In the genomic region with DNA sequence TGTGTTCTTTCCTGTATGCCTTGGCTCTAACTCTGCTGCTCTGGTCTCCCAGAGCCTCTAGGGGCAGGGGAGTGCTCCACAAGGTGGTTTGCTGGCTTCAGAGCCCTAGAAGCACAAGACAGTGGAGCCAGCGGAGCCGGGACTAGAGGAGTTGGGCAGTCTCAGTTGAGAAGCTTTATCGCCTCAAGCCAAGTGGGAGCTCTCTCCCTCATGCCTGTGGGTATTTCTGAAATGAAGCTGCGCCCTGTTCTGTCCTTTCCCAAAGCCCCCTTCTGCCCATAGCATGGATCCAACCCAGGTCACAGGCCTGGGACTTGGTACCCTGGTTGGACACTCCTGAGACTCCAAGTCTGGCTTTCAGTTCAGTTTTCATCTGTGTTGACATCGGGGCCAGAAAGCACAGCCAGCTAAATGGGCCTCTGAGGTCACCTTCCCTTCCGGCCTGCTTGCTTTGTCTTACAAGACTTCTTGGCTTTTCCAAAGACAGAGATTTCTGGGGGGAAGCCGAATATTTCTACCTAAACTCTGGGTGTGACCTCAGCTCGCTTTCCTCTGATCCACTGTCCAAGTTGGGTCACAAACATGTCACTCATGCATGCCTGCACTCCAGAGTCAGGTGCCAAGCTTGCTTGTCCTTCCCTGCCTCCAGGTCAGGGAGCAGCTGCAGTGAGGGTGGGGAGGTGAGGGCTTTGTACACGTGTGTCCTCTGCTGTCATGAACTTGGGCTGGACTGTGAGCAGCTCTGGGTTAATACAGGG, we compare ENCODE assay signal across 15 mouse cellular contexts. TPM values are rescaled to one million over a fixed set of nuclear protein-coding genes. Genes with fewer than 3 reads are reported as not detected.
DNase-seq lines count a peak whose midpoint lies in the region; ATAC-seq and TF ChIP-seq lines count a peak whose summit lies in the region.
"Had no signal": no experiment of that assay in that cellular context is flagged by ENCODE, and none has a peak within 500 bp of the region (broad histone marks: within the 10 kb centered on the region; RNA-seq: fewer than 3 reads in every experiment).

No protein-coding gene starts in this region.

- H3K4me3 ChIP-seq in hindbrain, embryonic 10.5 days = no peak overlapping the region
- no peak overlapping the region for H3K4me3 ChIP-seq in hindbrain, embryonic 12.5 days
- H3K4me3 ChIP-seq in embryonic fibroblast, embryonic 13.5 days (ENCODE audit: insufficient read depth, low read length) = no peak overlapping the region
- no peak overlapping the region for H3K4me3 ChIP-seq in embryonic facial prominence, embryonic 10.5 days

- no peak for DNase-seq in hindbrain, embryonic 10.5 days (ENCODE audit: low spot score)
- DNase-seq in adipocyte (ENCODE audit: low spot score) = peak; percentile 30
- peak; percentile 45 for DNase-seq in kidney, postnatal 14 days
- DNase-seq in embryonic facial prominence, embryonic 10.5 days (ENCODE audit: low spot score) = no peak
- DNase-seq: cerebellum, postnatal 10 days; left cerebral cortex, postnatal 4 days; lung, postnatal 10 days; right cerebral cortex, postnatal 14 days; thymus, postnatal 14 days had no signal

- H3K4me2 ChIP-seq in hindbrain, embryonic 12.5 days (replicated peaks) = no peak overlapping the region
- H3K4me2 ChIP-seq: midbrain, embryonic 11.5 days had no signal

- no peaks in the 10 kb centered on the region for H3K9me3 ChIP-seq in hindbrain, embryonic 10.5 days
- no peaks in the 10 kb centered on the region for H3K9me3 ChIP-seq in hindbrain, embryonic 12.5 days (replicated peaks)
- H3K9me3 ChIP-seq in embryonic facial prominence, embryonic 10.5 days = no peaks in the 10 kb centered on the region

- ATAC-seq in hindbrain, embryonic 12.5 days (ENCODE audit: low FRiP score) = no peak
- no peak for ATAC-seq in inflammation-experienced regulatory T-cells, adult 6 months
- ATAC-seq: activated CD4-positive, CD25-positive, alpha-beta regulatory T cell, adult 4 months had no signal

- H3K9ac ChIP-seq in hindbrain, embryonic 12.5 days = no peak overlapping the region
- H3K9ac ChIP-seq: liver, embryonic 14.5 days had no signal

- no peak for TF ChIP-seq POLR2A in embryonic fibroblast, embryonic 13.5 days (IDR thresholded peaks at IDR 0.05; ENCODE audit: low read depth, low read length)

- TF ChIP-seq CTCF in embryonic fibroblast, embryonic 13.5 days (IDR thresholded peaks at IDR 0.05; ENCODE audit: borderline replicate concordance, insufficient read depth, low read length) = no peak

- H3K27me3 ChIP-seq in hindbrain, embryonic 10.5 days (ENCODE audit: insufficient read depth, poor library complexity, severe bottlenecking) = peaks cover 41% of the 10 kb centered on the region
- H3K27me3 ChIP-seq in hindbrain, embryonic 12.5 days = peaks cover 13% of the 10 kb centered on the region; the same call in 1 of the 2 replicates
- H3K27me3 ChIP-seq in embryonic facial prominence, embryonic 10.5 days (replicated peaks; ENCODE audit: low read depth, poor library complexity, severe bottlenecking) = peaks cover 53% of the 10 kb centered on the region

- no peaks in the 10 kb centered on the region for H3K36me3 ChIP-seq in hindbrain, embryonic 10.5 days
- no peaks in the 10 kb centered on the region for H3K36me3 ChIP-seq in hindbrain, embryonic 12.5 days
- 0 out of 2 replicates have a peak, but pooled peaks cover 6% of the 10 kb centered on the region for H3K36me3 ChIP-seq in embryonic facial prominence, embryonic 10.5 days (replicated peaks)

- WGBS in hindbrain, embryonic 10.5 days = 80% methylated on average over 9 of the region's 9 CpGs
- 77% methylated on average over 9 of the region's 9 CpGs for WGBS in hindbrain, embryonic 12.5 days
- 74% methylated on average over 9 of the region's 9 CpGs for whole genome bisulfite sequencing in embryonic facial prominence, embryonic 10.5 days

- peak overlapping the region; percentile 81; the same call in 1 of the 2 replicates for H3K27ac ChIP-seq in hindbrain, embryonic 10.5 days
- H3K27ac ChIP-seq in hindbrain, embryonic 12.5 days = no peak overlapping the region
- H3K27ac ChIP-seq in embryonic fibroblast, embryonic 13.5 days (ENCODE audit: insufficient read depth, low read length) = peak overlapping the region; percentile 1; the same call in 1 of the 2 replicates
- H3K27ac ChIP-seq in embryonic facial prominence, embryonic 10.5 days (replicated peaks) = no peak overlapping the region
- H3K27ac ChIP-seq: liver, embryonic 14.5 days had no signal

- peaks cover 47% of the 10 kb centered on the region for H3K4me1 ChIP-seq in hindbrain, embryonic 10.5 days (replicated peaks)
- H3K4me1 ChIP-seq in hindbrain, embryonic 12.5 days = peaks cover 20% of the 10 kb centered on the region
- H3K4me1 ChIP-seq in embryonic fibroblast, embryonic 13.5 days (ENCODE audit: control insufficient read depth, insufficient read depth, low read length) = no peaks in the 10 kb centered on the region; the same call in none of the 2 replicates
- peaks cover 33% of the 10 kb centered on the region for H3K4me1 ChIP-seq in embryonic facial prominence, embryonic 10.5 days

RNA-seq across cellular contexts. Expression of a gene that starts 19.5 kb away (rescaled TPM):
- 0.42 and 0.55 TPM in 2 replicates for polyA plus RNA-seq in hindbrain, embryonic 10.5 days (2016; fragmentation: Nextera tagmentation; extraction: Ambion mirVana)
- 1.0 and 1.2 TPM in 2 replicates for polyA plus RNA-seq in hindbrain, embryonic 12.5 days (2016; fragmentation: Nextera tagmentation; extraction: Ambion mirVana)
- polyA plus RNA-seq in embryonic fibroblast, embryonic 13.5 days (2011; ENCODE audit: insufficient read length, low read depth, missing spikeins) = 167 and 171 TPM in 2 replicates
- 0.50 and 0.67 TPM in 2 replicates for polyA plus RNA-seq in embryonic facial prominence, embryonic 10.5 days (2016; fragmentation: Nextera tagmentation; extraction: Ambion mirVana)
- 1 to 10 TPM; 1.3 to 2.0 (median 1.7) TPM for polyA plus RNA-seq in inflammation-experienced regulatory T-cells, adult 6 months (2017; shearing (Covaris generic))

Comparison
In these comparisons a context has a peak if more than half of its experiments do, and no peak if none do; other contexts are left out.
1. H3K27ac ChIP-seq: peak in hindbrain, embryonic 10.5 days (single experiment) and embryonic fibroblast, embryonic 13.5 days (single experiment); none in hindbrain, embryonic 12.5 days (single experiment) and embryonic facial prominence, embryonic 10.5 days (single experiment).
2. DNase-seq: peak in adipocyte (single experiment) and kidney, postnatal 14 days (single experiment); none in hindbrain, embryonic 10.5 days (single experiment) and embryonic facial prominence, embryonic 10.5 days (single experiment).
3. RNA of a gene that starts 19.5 kb away (polyA plus RNA-seq): 167 to 171 TPM in embryonic fibroblast, embryonic 13.5 days; 1.3 to 2.0 TPM in inflammation-experienced regulatory T-cells, adult 6 months, 1.0 to 1.2 TPM in hindbrain, embryonic 12.5 days, 0.42 to 0.55 TPM in hindbrain, embryonic 10.5 days and 0.50 to 0.67 TPM in embryonic facial prominence, embryonic 10.5 days; every median in the first group is over 10 times any median in the second.